Mouse (Mus musculus) midbrain, embryonic 12.5 days (tissue): ENCODE data around the gene Fmod. TPM values are rescaled to one million over a fixed set of nuclear protein-coding genes. Genes with fewer than 3 reads are reported as not detected.

ENCODE experiments used
- polyA plus RNA-seq: library from polyadenylated mRNA; unstranded; fragments of >200 nt; fragmentation: Nextera tagmentation; extraction: Ambion mirVana; gene quantifications from 2 replicates; pipeline ENCODE4 v1.2.1, GENCODE M21; 2016

Gene Fmod
- polyA plus RNA-seq, 1 experiment from 2014 or later = 15.0 TPM

Other genes starting within 250 kb of the Fmod start
- 8.3 and 10.7 TPM in 2 replicates for gene Atp2b4, start 236.2 kb upstream of the Fmod start, polyA plus RNA-seq
- 3.0 and 4.2 TPM in 2 replicates for gene Optc, start 129.3 kb upstream of the Fmod start, polyA plus RNA-seq
- gene Prelp, start 115.8 kb upstream of the Fmod start, polyA plus RNA-seq = 1.9 and 3.5 TPM in 2 replicates
- gene Btg2, start 41.9 kb downstream of the Fmod start, polyA plus RNA-seq = 162 and 172 TPM in 2 replicates
- not detected in 2 replicates for gene Chit1, start 74.0 kb downstream of the Fmod start, polyA plus RNA-seq
- 2.3 and 2.9 TPM in 2 replicates for gene Chil1, start 144.9 kb downstream of the Fmod start, polyA plus RNA-seq
- not detected in 2 replicates for gene Mybph, start 156.2 kb downstream of the Fmod start, polyA plus RNA-seq
- 0.64 and 1.0 TPM in 2 replicates for gene Adora1, start 198.2 kb downstream of the Fmod start, polyA plus RNA-seq